Mouse (Mus musculus) c-Kit-positive CD71-negative TER-119-negative erythroid progenitor cells, embryonic 14.5 days (primary cell): ENCODE measurements around the gene Lztr1.

ENCODE experiments used
- DNase-seq: peaks from one replicate; pipeline ENCODE4 v3.0.0-alpha.2; 2013; ENCODE audit warnings: low read depth

The Lztr1 gene

GRCm38 (mm10) chr16:17508546-17509239, at the start of gene Lztr1:
Lztr1 (plus strand) TSS chr16:17508688.
- DNase-seq, result peak; percentile 78

DNA sequence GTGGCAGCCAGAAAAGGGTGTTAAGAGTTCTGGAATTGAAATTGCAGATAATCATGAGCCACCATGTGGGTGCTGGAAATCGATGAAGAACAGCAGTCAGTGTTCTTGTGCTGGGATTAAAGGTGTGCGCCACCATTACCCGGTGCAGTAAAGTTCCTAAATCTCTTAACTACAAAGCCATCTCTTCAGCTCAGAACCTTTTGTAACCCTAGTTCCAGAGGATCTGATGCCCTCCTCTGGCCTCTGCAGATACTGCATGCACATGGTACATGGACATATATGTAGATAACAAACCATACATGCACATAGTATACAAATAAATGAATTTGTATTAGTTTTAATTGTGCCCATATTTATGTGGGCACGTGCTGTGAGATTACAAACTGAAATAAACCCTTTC, 48.2 kb upstream of the Lztr1 start:
- peak; percentile 35 for DNase-seq

DNA sequence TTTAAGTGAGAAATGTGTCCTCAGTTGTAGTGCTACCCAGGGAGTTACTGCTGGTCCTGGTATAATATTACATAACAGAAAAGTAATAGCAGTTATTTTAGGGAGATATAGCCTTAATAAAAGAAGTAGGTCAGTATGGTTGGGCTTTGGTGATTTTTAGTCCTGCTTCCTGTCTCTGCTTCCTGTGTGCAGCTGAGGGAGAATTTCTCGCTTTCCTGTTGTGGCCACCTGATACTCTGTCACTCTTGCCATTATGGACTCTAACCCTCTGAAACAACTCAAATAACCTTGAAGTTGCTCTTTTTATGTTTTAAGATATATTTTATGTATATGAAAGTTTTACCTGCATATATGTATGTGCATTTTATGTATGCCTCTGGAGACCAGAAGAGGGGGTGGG, 46.9 kb upstream of the Lztr1 start:
- DNase-seq, result no peak

DNA sequence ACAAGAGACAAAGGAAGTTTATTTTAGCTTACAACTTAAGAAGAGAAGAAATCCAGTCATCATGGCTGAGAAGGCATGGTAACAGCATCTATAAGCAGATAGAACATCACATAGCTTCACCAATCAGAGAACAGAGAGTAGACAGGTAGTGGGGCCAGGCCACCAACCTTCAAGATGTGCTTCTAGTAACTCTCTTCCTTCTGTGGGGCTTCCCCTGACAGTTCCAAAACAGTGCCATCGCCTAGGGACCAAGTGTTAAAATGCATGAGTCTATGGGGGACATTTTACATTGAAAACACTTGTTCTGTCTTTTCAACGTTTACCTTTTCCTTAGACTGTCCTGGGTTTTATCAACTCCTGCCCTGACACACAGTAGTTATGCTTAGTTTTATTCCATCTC, 45.3 kb upstream of the Lztr1 start:
- no peak for DNase-seq

GRCm38 (mm10) chr16:17466875-17467663, 41.4 kb upstream of the Lztr1 start:
- no peak for DNase-seq

- DNase-seq, result no peak
Observed at GRCm38 (mm10) chr16:17472498-17472897, 36.0 kb upstream of the Lztr1 start.

- no peak for DNase-seq
Observed at GRCm38 (mm10) chr16:17474091-17474490, 34.4 kb upstream of the Lztr1 start.

DNA sequence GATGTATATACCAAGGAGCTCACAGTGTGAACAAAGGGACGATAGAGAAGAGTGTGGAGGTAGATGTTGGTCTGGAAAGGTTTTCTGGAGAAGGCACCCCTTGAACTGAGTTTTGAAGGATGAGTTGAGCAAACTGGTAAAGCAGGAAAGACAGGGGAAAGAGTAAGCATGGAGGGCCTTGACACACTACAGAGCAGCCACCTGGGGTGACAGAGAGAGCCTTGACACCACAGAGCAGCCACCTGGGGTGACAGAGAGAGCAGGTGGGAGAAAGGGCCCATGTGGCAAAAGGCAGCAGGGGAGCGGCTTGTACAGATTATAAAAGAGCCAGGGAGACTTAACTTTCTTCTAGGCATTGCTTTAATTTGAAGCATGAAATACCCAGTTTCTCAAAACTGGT, 33.7 kb upstream of the Lztr1 start:
- DNase-seq, result no peak

DNA sequence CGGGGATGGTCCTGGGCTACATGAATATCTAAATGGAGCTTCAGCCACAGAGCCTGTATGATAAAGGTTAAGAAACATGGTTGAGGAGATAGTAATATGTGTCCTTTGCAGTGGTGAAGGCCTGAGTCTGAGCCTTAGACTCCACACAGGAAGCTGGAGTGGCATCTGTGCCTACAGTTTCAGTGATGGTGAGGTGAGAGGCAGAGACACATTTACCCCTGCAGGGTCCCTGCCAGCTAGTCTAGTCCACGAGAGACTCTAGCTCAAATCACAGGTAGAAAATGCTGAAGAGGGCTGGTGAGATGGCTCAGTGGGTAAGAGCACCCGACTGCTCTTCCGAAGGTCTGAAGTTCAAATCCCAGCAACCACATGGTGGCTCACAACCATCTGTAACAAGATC, 33.2 kb upstream of the Lztr1 start:
- no peak for DNase-seq

GRCm38 (mm10) chr16:17478331-17478943, 30.1 kb upstream of the Lztr1 start:
- no peak for DNase-seq

GRCm38 (mm10) chr16:17481465-17481864, 27.0 kb upstream of the Lztr1 start:
- DNase-seq, result no peak

GRCm38 (mm10) chr16:17486505-17486904, 22.0 kb upstream of the Lztr1 start:
- no peak for DNase-seq

DNA sequence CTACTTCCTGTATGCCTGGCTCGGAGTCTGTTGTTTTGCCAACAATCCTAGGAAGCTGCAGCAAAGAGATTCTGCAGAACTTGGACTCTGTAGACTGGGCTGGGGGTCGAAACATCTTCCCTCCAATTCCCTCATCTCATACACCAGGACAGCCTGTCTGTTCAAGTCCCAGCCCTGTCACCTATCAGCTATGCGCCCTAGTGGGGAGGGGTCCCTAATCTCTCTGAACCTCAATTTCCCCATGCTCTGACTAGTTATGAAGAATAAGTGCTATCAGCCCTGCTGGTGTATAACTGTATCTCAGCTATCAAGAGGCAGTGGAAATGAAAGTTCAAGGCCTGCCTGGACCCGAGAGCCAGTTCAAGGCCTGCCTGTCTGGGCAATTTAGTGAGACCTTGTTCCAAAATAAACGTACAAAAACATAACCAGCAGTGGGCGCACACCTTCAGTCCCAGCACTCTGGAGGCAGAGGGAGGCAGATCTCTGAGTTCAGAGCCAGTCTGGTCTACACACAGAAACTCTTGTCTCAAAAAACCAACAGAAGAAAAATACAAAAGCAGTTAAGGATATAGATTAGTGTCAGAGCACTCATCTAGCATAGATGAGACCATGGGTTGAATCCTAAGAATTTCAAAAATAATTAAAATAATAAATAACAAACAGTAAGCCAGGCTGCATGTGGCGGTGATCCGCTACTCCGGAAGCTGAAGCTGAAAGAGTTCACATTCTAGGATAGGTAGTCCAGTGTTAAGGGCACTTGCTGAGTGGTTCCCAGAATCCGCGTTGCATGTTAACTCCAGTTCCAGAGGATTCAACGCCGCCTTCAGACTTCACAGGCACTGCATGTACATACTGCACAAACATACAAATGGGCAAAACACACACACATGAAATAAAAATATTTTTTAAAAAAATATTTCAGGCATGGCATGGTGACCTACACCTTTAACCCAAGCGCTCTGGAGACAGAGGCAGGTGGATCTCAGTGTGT, 19.7 kb upstream of the Lztr1 start:
- DNase-seq, result no peak

DNA sequence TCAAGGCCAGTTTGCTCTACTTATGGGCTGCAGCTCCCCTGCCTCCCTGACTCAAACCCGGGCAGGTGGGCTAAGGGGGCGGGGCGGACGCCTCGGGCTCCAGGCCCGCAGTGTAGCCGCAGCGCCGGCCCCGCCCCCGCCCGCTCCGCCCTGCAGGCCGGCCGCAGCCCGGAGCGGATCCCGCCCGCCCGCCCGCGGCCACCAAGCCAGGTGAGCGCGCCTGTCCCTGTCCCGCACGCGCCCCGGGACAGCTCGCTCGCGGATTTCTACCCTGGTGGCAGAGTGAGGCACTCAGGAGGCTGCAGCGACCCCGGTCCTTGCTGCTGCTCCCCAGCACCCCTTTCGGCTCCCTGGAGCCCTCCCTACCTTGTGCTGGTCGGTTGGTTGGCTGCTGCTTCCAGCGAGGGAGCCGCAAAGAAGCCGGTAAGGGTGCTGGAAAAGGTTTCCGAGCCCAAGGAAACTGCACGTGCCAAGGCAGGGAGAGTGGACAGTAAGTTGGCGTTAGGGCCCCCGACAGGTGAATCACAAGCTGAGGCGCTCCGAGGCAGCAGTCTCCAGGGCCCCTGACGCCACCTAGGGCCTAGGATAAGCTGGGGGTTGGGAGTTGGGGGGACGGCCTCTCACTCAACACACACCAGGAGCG, 18.9 kb upstream of the Lztr1 start, which contains the start of gene Aifm3:
TSS of gene Aifm3 (plus strand) at position 143 of the 643 bp plus-strand sequence.
- no peak for DNase-seq

GRCm38 (mm10) chr16:17491154-17491553, 17.3 kb upstream of the Lztr1 start:
- no peak for DNase-seq

GRCm38 (mm10) chr16:17491896-17492561, 16.5 kb upstream of the Lztr1 start:
- no peak for DNase-seq

- DNase-seq, result no peak
Observed at GRCm38 (mm10) chr16:17496499-17497305, 11.8 kb upstream of the Lztr1 start.

GRCm38 (mm10) chr16:17499249-17499883, 9.1 kb upstream of the Lztr1 start:
- DNase-seq, result no peak

DNA sequence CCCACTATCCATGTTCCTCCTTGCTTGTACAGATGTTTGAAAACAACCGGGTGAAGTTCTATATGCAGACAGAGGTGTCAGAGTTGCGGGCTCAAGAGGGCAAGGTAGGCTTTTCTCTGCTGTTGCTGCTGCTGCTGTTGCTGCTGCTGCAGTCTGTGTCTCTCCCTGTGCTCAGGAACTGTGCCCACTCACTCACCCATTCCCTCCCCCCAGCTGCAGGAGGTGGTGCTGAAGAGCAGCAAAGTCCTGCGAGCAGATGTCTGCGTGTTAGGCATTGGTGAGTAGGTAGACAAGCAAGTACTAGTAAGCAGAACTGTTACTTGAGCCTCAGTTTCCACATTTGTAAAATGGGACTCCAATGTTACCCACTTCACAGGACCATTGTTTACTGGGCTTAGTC, 5.8 kb upstream of the Lztr1 start:
- DNase-seq, result no peak
